Mouse (Mus musculus): ENCODE results near the gene Eif5b.
"Not testable (repeated sequence)": the region's sequence is repeated elsewhere in the genome, so short reads cannot be mapped to it uniquely, and the experiment has no call there.

Gene Eif5b

GRCm38 (mm10) chr1:38001956-38002355 lies 4.1 kb downstream of the Eif5b start:
- DNase-seq (ENCODE audit: extremely low spot score, low read depth, low spot score) = no peak

- DNase-seq (ENCODE audit: extremely low spot score, low read depth, low spot score) = no peak
Observed at GRCm38 (mm10) chr1:38003046-38003445, 5.2 kb downstream of the Eif5b start.

- DNase-seq (ENCODE audit: extremely low spot score, low read depth, low spot score) = no peak
Observed at GRCm38 (mm10) chr1:38006741-38007140, 8.9 kb downstream of the Eif5b start.

- DNase-seq (ENCODE audit: extremely low spot score, low read depth, low spot score) = no peak
Observed at GRCm38 (mm10) chr1:38011647-38012046, 13.8 kb downstream of the Eif5b start.

GRCm38 (mm10) chr1:38012104-38012503 lies 14.3 kb downstream of the Eif5b start:
- DNase-seq (ENCODE audit: extremely low spot score, low read depth, low spot score) = no peak

GRCm38 (mm10) chr1:38012509-38012908 lies 14.7 kb downstream of the Eif5b start:
- DNase-seq (ENCODE audit: extremely low spot score, low read depth, low spot score) = no peak

GRCm38 (mm10) chr1:38014551-38015203 lies 16.9 kb downstream of the Eif5b start:
- no peak for DNase-seq (ENCODE audit: extremely low spot score, low read depth, low spot score)

GRCm38 (mm10) chr1:38027301-38027700 lies 29.5 kb downstream of the Eif5b start:
- DNase-seq (ENCODE audit: extremely low spot score, low read depth, low spot score) = no peak

GRCm38 (mm10) chr1:38031391-38031790 lies 33.6 kb downstream of the Eif5b start:
- no peak for DNase-seq (ENCODE audit: extremely low spot score, low read depth, low spot score)

GRCm38 (mm10) chr1:38035521-38035920 lies 37.7 kb downstream of the Eif5b start:
- no peak for DNase-seq (ENCODE audit: extremely low spot score, low read depth, low spot score)

GRCm38 (mm10) chr1:38037375-38037774 lies 39.6 kb downstream of the Eif5b start:
- DNase-seq (ENCODE audit: extremely low spot score, low read depth, low spot score) = no peak

- no peak for DNase-seq (ENCODE audit: extremely low spot score, low read depth, low spot score)
Observed at GRCm38 (mm10) chr1:38038898-38039297, 41.1 kb downstream of the Eif5b start.

- DNase-seq (ENCODE audit: extremely low spot score, low read depth, low spot score) = no peak
Observed at GRCm38 (mm10) chr1:38048121-38048520, 50.3 kb downstream of the Eif5b start.

- no peak for DNase-seq (ENCODE audit: extremely low spot score, low read depth, low spot score)
Observed at GRCm38 (mm10) chr1:38049562-38049961, 51.8 kb downstream of the Eif5b start.

GRCm38 (mm10) chr1:38055176-38055575 lies 57.4 kb downstream of the Eif5b start:
- no peak for DNase-seq (ENCODE audit: extremely low spot score, low read depth, low spot score)

- DNase-seq (ENCODE audit: extremely low spot score, low read depth, low spot score) = no peak
Observed at GRCm38 (mm10) chr1:38058417-38058816, 60.6 kb downstream of the Eif5b start.

GRCm38 (mm10) chr1:38062156-38062555 lies 64.3 kb downstream of the Eif5b start:
- DNase-seq (ENCODE audit: extremely low spot score, low read depth, low spot score) = not testable (repeated sequence)

- DNase-seq (ENCODE audit: extremely low spot score, low read depth, low spot score) = no peak
Observed at GRCm38 (mm10) chr1:38067276-38067675, 69.5 kb downstream of the Eif5b start.

GRCm38 (mm10) chr1:38071326-38071725 lies 73.5 kb downstream of the Eif5b start:
- no peak for DNase-seq (ENCODE audit: extremely low spot score, low read depth, low spot score)

- no peak for DNase-seq (ENCODE audit: extremely low spot score, low read depth, low spot score)
Observed at GRCm38 (mm10) chr1:38081316-38081715, 83.5 kb downstream of the Eif5b start.

GRCm38 (mm10) chr1:38103214-38103613 lies 105.4 kb downstream of the Eif5b start:
- DNase-seq (ENCODE audit: extremely low spot score, low read depth, low spot score) = no peak

- no peak for DNase-seq (ENCODE audit: extremely low spot score, low read depth, low spot score)
Observed at GRCm38 (mm10) chr1:38103813-38104212, 106.0 kb downstream of the Eif5b start.

All from hindlimb bud, embryonic 11.5 days (tissue).